Mouse (Mus musculus) forebrain, embryonic 14.5 days (tissue): ENCODE results near the gene Grin3b. TPM values are rescaled to one million over a fixed set of nuclear protein-coding genes. Genes with fewer than 3 reads are reported as not detected.

Source experiments
- ATAC-seq: fragments of 200-750 bp; cut with Nextera tagmentation; 2 replicates; pipeline ENCODE4 v1.8.0; 2017; ENCODE audit warnings: mild to moderate bottlenecking, moderate library complexity
- DNase-seq: peaks from one replicate; pipeline ENCODE4 v3.0.0-alpha.2; 2015; ENCODE audit warnings: low spot score
- H3K27ac ChIP-seq: fragments of 300-500 bp; sonication (generic); 2 replicates; pipeline ENCODE4 v1.5.1; 2014; ENCODE audit warnings: low read depth, mild to moderate bottlenecking, control low read depth, low read length, moderate library complexity
- H3K27me3 ChIP-seq: fragments of 300-500 bp; sonication (generic); replicated peaks from 2 replicates; pipeline ENCODE4 v1.6.1; 2014; ENCODE audit warnings: low read length, control low read depth, mixed read lengths; ENCODE audit not compliant: control insufficient read depth, insufficient read depth
- H3K36me3 ChIP-seq: fragments of 300-500 bp; sonication (generic); 2 replicates; pipeline ENCODE4 v1.6.1; 2014; ENCODE audit warnings: low read length, control low read depth; ENCODE audit not compliant: control insufficient read depth, insufficient read depth
- H3K4me1 ChIP-seq: fragments of 300-500 bp; sonication (generic); 2 replicates; pipeline ENCODE4 v1.6.1; 2014; ENCODE audit warnings: antibody characterized with exemption, low read length, control low read depth; ENCODE audit not compliant: control insufficient read depth, insufficient read depth
- H3K4me2 ChIP-seq: fragments of 300-500 bp; sonication (generic); 2 replicates; pipeline ENCODE4 v1.6.1; 2014; ENCODE audit warnings: mild to moderate bottlenecking, control low read depth, low read length
- H3K4me3 ChIP-seq: fragments of 300-500 bp; sonication (generic); 2 replicates; pipeline ENCODE4 v1.5.1; 2014; ENCODE audit warnings: low read depth, low read length, control low read depth
- H3K9ac ChIP-seq: fragments of 300-500 bp; sonication (generic); 2 replicates; pipeline ENCODE4 v1.6.1; 2014; ENCODE audit warnings: mild to moderate bottlenecking, low read length, control low read depth, moderate library complexity
- H3K9me3 ChIP-seq: fragments of 300-500 bp; sonication (generic); replicated peaks from 2 replicates; pipeline ENCODE4 v1.6.1; 2016; ENCODE audit warnings: low read length, control low read depth, mixed read lengths; ENCODE audit not compliant: control insufficient read depth
- WGBS: fragments of 180-500 bp; shearing (Covaris S2); extraction: QIAGEN DNeasy Blood & Tissue Kit; methylation state at CpG from one replicate; pipeline ENCODE4 v1.1.7; 2014; 5-methylcytosine and 5-hydroxymethylcytosine counted together
- polyA plus RNA-seq: library from polyadenylated mRNA; unstranded; fragments of >200 nt; fragmentation: Nextera tagmentation; extraction: Ambion mirVana; gene quantifications from 2 replicates; pipeline ENCODE4 v1.2.1, GENCODE M21; 2014

The Grin3b gene
- polyA plus RNA-seq, 1 experiment from 2014 or later = 0.23 TPM

- Histone ChIP-seq H3K27ac (no peak overlapping the region), H3K9me3 (no peaks in the 10 kb centered on the region), H3K9ac (no peak overlapping the region), H3K4me2 (no peak overlapping the region), H3K4me1 (no peaks in the 10 kb centered on the region; the same call in 1 of the 2 replicates), H3K4me3 (no peak overlapping the region), H3K27me3 (peaks cover 30% of the 10 kb centered on the region), H3K36me3 (peaks cover 45% of the 10 kb centered on the region)
- 19% methylated on average over 3 of the region's 3 CpGs for WGBS
- ATAC-seq (no peak), DNase-seq (no peak)
Measured at GRCm38 (mm10) chr10:79969124-79969568, 1.4 kb upstream of the Grin3b start.

- Histone ChIP-seq H3K27me3 (peaks cover 30% of the 10 kb centered on the region), H3K9me3 (no peaks in the 10 kb centered on the region), H3K9ac (peak overlapping the region; percentile 49), H3K27ac (no peak overlapping the region), H3K36me3 (peaks cover 41% of the 10 kb centered on the region), H3K4me2 (peak overlapping the region; percentile 47), H3K4me3 (peak overlapping the region; percentile 23), H3K4me1 (no peaks in the 10 kb centered on the region; the same call in 1 of the 2 replicates)
- ATAC-seq = no peak
- DNase-seq = no peak
- WGBS = 3% methylated on average over 21 of the region's 21 CpGs
Measured at GRCm38 (mm10) chr10:79971183-79971497, 625 bp downstream of the Grin3b start.

- Histone ChIP-seq H3K27me3 (peaks cover 30% of the 10 kb centered on the region), H3K36me3 (peaks cover 41% of the 10 kb centered on the region)
- ATAC-seq = no peak
Measured at GRCm38 (mm10) chr10:79972831-79973230, 2.3 kb downstream of the Grin3b start.

DNA sequence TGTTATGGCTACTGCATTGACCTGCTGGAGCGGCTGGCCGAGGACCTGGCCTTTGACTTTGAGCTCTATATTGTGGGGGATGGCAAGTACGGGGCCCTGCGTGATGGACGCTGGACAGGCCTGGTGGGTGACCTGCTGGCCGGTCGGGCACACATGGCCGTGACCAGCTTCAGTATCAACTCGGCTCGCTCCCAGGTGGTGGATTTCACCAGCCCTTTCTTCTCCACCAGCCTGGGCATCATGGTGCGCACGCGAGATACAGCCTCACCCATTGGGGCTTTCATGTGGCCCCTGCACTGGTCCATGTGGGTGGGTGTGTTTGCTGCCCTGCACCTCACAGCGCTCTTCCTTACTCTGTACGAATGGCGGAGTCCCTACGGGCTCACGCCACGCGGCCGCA lies 3.6 kb downstream of the Grin3b start:
- ATAC-seq = no peak
- Histone ChIP-seq H3K27me3 (peaks cover 30% of the 10 kb centered on the region), H3K4me2 (no peak overlapping the region), H3K4me3 (no peak overlapping the region), H3K36me3 (peaks cover 47% of the 10 kb centered on the region), H3K9me3 (no peaks in the 10 kb centered on the region), H3K9ac (no peak overlapping the region), H3K27ac (no peak overlapping the region), H3K4me1 (no peaks in the 10 kb centered on the region; the same call in 1 of the 2 replicates)
- no peak for DNase-seq
- 91% methylated on average over 21 of the region's 21 CpGs for WGBS

More at GRCm38 (mm10) chr10:79972831-79973230, 2.3 kb downstream of the Grin3b start:
- Histone ChIP-seq H3K9me3 (no peaks in the 10 kb centered on the region), H3K4me3 (no peak overlapping the region), H3K4me1 (no peaks in the 10 kb centered on the region; the same call in 1 of the 2 replicates), H3K27ac (no peak overlapping the region), H3K4me2 (no peak overlapping the region), H3K9ac (no peak overlapping the region)
- no peak for DNase-seq
- 64% methylated on average over 14 of the region's 14 CpGs for WGBS

DNA sequence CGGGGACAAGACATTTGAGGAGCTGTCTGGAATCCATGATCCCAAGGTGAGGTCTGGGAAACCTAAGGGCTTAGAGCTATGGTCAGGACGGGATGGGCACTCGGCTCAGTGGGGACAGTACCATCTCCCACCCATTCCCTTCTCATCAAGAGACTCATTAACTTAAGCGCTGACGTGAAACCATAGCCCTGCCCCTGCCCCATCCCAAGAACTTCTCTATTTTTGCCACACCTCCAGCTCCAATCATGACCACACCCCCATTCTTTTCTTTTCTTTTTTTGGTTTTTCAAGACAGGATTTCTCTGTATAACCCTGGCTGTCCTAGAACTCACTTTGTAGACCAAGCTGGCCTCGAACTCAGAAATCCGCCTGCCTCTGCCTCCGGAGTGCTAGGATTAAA lies 4.2 kb downstream of the Grin3b start:
- Histone ChIP-seq H3K27me3 (peaks cover 28% of the 10 kb centered on the region), H3K9me3 (no peaks in the 10 kb centered on the region), H3K4me1 (no peaks in the 10 kb centered on the region; the same call in 1 of the 2 replicates), H3K9ac (no peak overlapping the region), H3K36me3 (peaks cover 53% of the 10 kb centered on the region), H3K4me2 (no peak overlapping the region), H3K4me3 (no peak overlapping the region), H3K27ac (no peak overlapping the region)
- ATAC-seq (no peak), DNase-seq (no peak)
- WGBS = 92% methylated on average over 8 of the region's 8 CpGs

DNA sequence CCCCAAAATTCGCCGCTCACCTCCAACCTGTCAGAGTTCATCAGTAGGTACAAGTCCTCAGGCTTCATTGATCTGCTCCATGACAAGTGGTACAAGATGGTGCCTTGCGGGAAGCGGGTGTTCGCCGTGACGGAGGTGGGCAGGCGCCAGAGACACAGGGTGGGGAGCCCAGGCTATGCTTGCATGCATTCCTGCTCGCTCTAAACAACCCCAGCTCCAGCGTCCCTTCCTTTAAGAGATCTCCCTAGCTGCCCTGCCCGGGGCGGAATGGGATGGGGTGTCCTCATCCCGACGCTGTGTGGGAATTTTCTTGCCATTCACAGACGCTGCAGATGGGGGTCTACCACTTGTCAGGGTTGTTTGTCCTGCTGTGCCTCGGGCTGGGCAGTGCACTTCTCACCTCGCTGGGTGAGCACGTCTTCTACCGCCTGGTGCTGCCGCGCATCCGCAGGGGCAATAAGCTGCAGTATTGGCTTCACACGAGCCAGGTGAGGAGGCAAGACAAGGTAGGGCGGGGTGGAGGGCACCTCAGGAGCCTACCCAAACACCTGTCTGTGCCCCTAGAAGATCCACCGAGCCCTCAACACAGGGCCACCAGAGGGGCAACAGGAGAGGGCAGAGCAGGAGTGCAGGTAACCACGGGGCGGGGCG lies 5.7 kb downstream of the Grin3b start:
- no peaks in the 10 kb centered on the region for H3K9me3 ChIP-seq
- no peaks in the 10 kb centered on the region for H3K4me1 ChIP-seq
- H3K9ac ChIP-seq = no peak overlapping the region
- H3K4me2 ChIP-seq = no peak overlapping the region
- DNase-seq (no peak), ATAC-seq (no peak)
- WGBS = 87% methylated on average over 28 of the region's 28 CpGs
- peaks cover 64% of the 10 kb centered on the region for H3K36me3 ChIP-seq
- no peak overlapping the region for H3K27ac ChIP-seq
- peaks cover 16% of the 10 kb centered on the region for H3K27me3 ChIP-seq
- H3K4me3 ChIP-seq = no peak overlapping the region

DNA sequence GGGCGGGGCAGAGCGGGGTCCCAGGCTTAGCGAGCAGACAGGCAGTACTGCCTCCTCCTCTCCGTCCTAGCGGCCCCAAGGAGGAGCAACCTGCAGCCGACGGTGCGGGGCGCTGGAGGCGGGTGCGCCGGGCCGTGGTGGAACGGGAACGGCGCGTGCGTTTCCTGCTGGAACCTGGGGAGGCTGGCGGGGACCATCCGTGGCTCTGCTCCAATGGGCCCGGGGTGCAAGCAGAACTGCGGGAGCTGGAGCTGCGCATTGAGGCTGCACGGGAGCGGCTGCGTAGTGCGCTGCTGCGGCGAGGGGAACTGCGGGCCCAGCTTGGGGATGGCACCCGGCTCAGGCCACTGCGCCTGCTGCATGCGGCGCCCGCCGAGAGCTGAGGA lies 6.2 kb downstream of the Grin3b start:
- DNase-seq (no peak), ATAC-seq (no peak)
- WGBS = 81% methylated on average over 36 of the region's 36 CpGs
- no peak overlapping the region for H3K4me2 ChIP-seq
- H3K4me1 ChIP-seq = no peaks in the 10 kb centered on the region
- H3K9me3 ChIP-seq = no peaks in the 10 kb centered on the region
- H3K27me3 ChIP-seq = peaks cover 11% of the 10 kb centered on the region; the same call in 1 of the 2 replicates
- peaks cover 69% of the 10 kb centered on the region for H3K36me3 ChIP-seq
- H3K4me3 ChIP-seq = no peak overlapping the region
- no peak overlapping the region for H3K27ac ChIP-seq
- H3K9ac ChIP-seq = no peak overlapping the region

GRCm38 (mm10) chr10:79977324-79977723 lies 6.8 kb downstream of the Grin3b start:
- ATAC-seq (no peak), DNase-seq (no peak)
- no peak overlapping the region for H3K27ac ChIP-seq
- no peak overlapping the region for H3K4me3 ChIP-seq
- H3K4me1 ChIP-seq = 0 out of 2 replicates have a peak, but pooled peaks cover under 1% of the 10 kb centered on the region
- WGBS = 85% methylated on average over 27 of the region's 28 CpGs
- peaks cover 69% of the 10 kb centered on the region for H3K36me3 ChIP-seq
- 0 out of 2 replicates have a peak, but pooled peaks cover 5% of the 10 kb centered on the region for H3K27me3 ChIP-seq
- H3K4me2 ChIP-seq = no peak overlapping the region
- no peak overlapping the region for H3K9ac ChIP-seq
- no peaks in the 10 kb centered on the region for H3K9me3 ChIP-seq

- H3K4me1 ChIP-seq = peaks cover 8% of the 10 kb centered on the region
- no peaks in the 10 kb centered on the region for H3K27me3 ChIP-seq
- H3K4me3 ChIP-seq = no peak overlapping the region
- H3K9ac ChIP-seq = no peak overlapping the region
- H3K9me3 ChIP-seq = no peaks in the 10 kb centered on the region
- no peak for ATAC-seq
- H3K4me2 ChIP-seq = no peak overlapping the region
- no peak for DNase-seq
- WGBS = 96% methylated on average over 21 of the region's 21 CpGs
- no peak overlapping the region for H3K27ac ChIP-seq
- peaks cover 69% of the 10 kb centered on the region for H3K36me3 ChIP-seq
Measured at GRCm38 (mm10) chr10:79978061-79978460, 7.5 kb downstream of the Grin3b start.
